ENCODE assay signal across 8 mouse cellular contexts in genomic region chr5:31202933-31203332, GRCm38 (mm10). TPM values are rescaled to one million over a fixed set of nuclear protein-coding genes. Genes with fewer than 3 reads are reported as not detected.
DNase-seq lines count a peak whose midpoint lies in the region; ATAC-seq and TF ChIP-seq lines count a peak whose summit lies in the region.

No protein-coding gene starts in this region.

- intact Hi-C loops in heart, postnatal 36 days (cut with DNase I) = loop anchor here (2.0 kb wide), 1 partner anchor 18 kb away; the partner anchor contains the start of gene Ppm1g

- H3K4me1 ChIP-seq in E14TG2a.4 (replicated peaks; ENCODE audit: low read depth, low read length) = peaks cover 56% of the 10 kb centered on the region
- H3K4me1 ChIP-seq in forebrain, postnatal 0 days (ENCODE audit: insufficient read depth) = peaks cover 6% of the 10 kb centered on the region; the same call in 1 of the 2 replicates
- H3K4me1 ChIP-seq in liver, embryonic 16.5 days (ENCODE audit: control insufficient read depth, low read depth, low read length) = peaks cover 11% of the 10 kb centered on the region

- TF ChIP-seq CTCF in E14TG2a.4 (conservative IDR thresholded peaks at IDR 0.05; ENCODE audit: low read length) = no peak
- no peak for TF ChIP-seq CTCF in forebrain, postnatal 0 days (IDR thresholded peaks at IDR 0.05; ENCODE audit: low read depth)

- no peak for ATAC-seq in forebrain, postnatal 0 days
- ATAC-seq in liver, embryonic 16.5 days (ENCODE audit: low read depth) = no peak
- no peak for ATAC-seq in granulocyte monocyte progenitor cell, adult 5-6 weeks (replicated peaks; ENCODE audit: poor library complexity, severe bottlenecking)

- H3K4me3 ChIP-seq in E14TG2a.4 (replicated peaks; ENCODE audit: low read length) = peak overlapping the region; percentile 90
- H3K4me3 ChIP-seq in forebrain, postnatal 0 days (ENCODE audit: low read depth, low read length) = no peak overlapping the region; the same call in 1 of the 2 replicates
- H3K4me3 ChIP-seq in liver, embryonic 16.5 days (ENCODE audit: low read depth, low read length) = peak overlapping the region; percentile 85

- no peaks in the 10 kb centered on the region for H3K9me3 ChIP-seq in E14TG2a.4 (ENCODE audit: low read length)
- H3K9me3 ChIP-seq in forebrain, postnatal 0 days (ENCODE audit: low read length) = peaks cover 4% of the 10 kb centered on the region; the same call in 1 of the 2 replicates
- no peaks in the 10 kb centered on the region for H3K9me3 ChIP-seq in liver, embryonic 16.5 days (replicated peaks; ENCODE audit: control insufficient read depth, low read length)

- WGBS in forebrain, postnatal 0 days = 90% methylated on average over 7 of the region's 7 CpGs
- 81% methylated on average over 7 of the region's 7 CpGs for WGBS in liver, embryonic 16.5 days (ENCODE audit: insufficient replicate concordance)

- DNase-seq in heart, adult 11 months = peak; percentile 92
- no peak for DNase-seq in heart, postnatal 36 days
- DNase-seq in forebrain, postnatal 0 days = no peak
- DNase-seq in right cerebral cortex, adult 18-20 months = no peak
- DNase-seq in ovary, postnatal 36 days (ENCODE audit: low spot score) = no peak

- H3K9ac ChIP-seq in forebrain, postnatal 0 days = no peak overlapping the region
- H3K9ac ChIP-seq in liver, embryonic 16.5 days (ENCODE audit: low read depth, low read length) = no peak overlapping the region; the same call in 1 of the 2 replicates

- H3K4me2 ChIP-seq in forebrain, postnatal 0 days (ENCODE audit: low read depth) = peak overlapping the region; percentile 62
- peak overlapping the region; percentile 87 for H3K4me2 ChIP-seq in liver, embryonic 16.5 days (ENCODE audit: low read depth, low read length)

- peak overlapping the region; percentile 79; the same call in 1 of the 2 replicates for H3K27ac ChIP-seq in forebrain, postnatal 0 days (ENCODE audit: low read depth, low read length)
- H3K27ac ChIP-seq in liver, embryonic 16.5 days (ENCODE audit: low read length) = peak overlapping the region; percentile 79

- H3K27me3 ChIP-seq in E14TG2a.4 (ENCODE audit: insufficient read depth, low read length) = no peaks in the 10 kb centered on the region
- no peaks in the 10 kb centered on the region for H3K27me3 ChIP-seq in forebrain, postnatal 0 days (ENCODE audit: insufficient read depth, low read length)
- H3K27me3 ChIP-seq in liver, embryonic 16.5 days (ENCODE audit: control insufficient read depth, insufficient read depth, low read depth, low read length) = no peaks in the 10 kb centered on the region

- peaks cover 86% of the 10 kb centered on the region for H3K36me3 ChIP-seq in E14TG2a.4 (ENCODE audit: insufficient read depth, low read length)
- peaks cover 75% of the 10 kb centered on the region for H3K36me3 ChIP-seq in forebrain, postnatal 0 days (ENCODE audit: insufficient read depth)
- peaks cover 63% of the 10 kb centered on the region for H3K36me3 ChIP-seq in liver, embryonic 16.5 days (ENCODE audit: control insufficient read depth, insufficient read depth)

RNA-seq across cellular contexts. Expression of gene Zfp513, which starts 0.8 kb away (rescaled TPM):
- 10 to 100 TPM in 1 of 2 experiments, 1 to 10 TPM in 1; 7.9 to 10.3 TPM for total RNA-seq in heart, postnatal 36 days (2021)
- 6.7 and 10.9 TPM in 2 replicates for total RNA-seq in forebrain, postnatal 0 days (2014; rRNA removed)
- 10.8 and 11.8 TPM in 2 replicates for polyA plus RNA-seq in forebrain, postnatal 0 days (2015; fragmentation: Nextera tagmentation; extraction: Ambion mirVana)
- 1.8 and 2.6 TPM in 2 replicates for polyA plus RNA-seq in liver, embryonic 16.5 days (2015; fragmentation: Nextera tagmentation; extraction: Ambion mirVana)
- total RNA-seq in granulocyte monocyte progenitor cell, adult 5-6 weeks (2014; fragmentation: Nextera tagmentation) = 10.6 and 15.4 TPM in 2 replicates
- 5.9 and 6.9 TPM in 2 replicates for total RNA-seq in granulocyte monocyte progenitor cell, adult 5-6 weeks (2017)

RNA-seq across cellular contexts. Expression of gene Eif2b4, which starts 9.7 kb away (rescaled TPM):
- total RNA-seq in heart, postnatal 36 days (2021) = 10 to 100 TPM; 49.7 to 55.9 TPM
- total RNA-seq in forebrain, postnatal 0 days (2014; rRNA removed) = 45.3 and 70.8 TPM in 2 replicates
- 76.6 and 95.3 TPM in 2 replicates for polyA plus RNA-seq in forebrain, postnatal 0 days (2015; fragmentation: Nextera tagmentation; extraction: Ambion mirVana)
- polyA plus RNA-seq in liver, embryonic 16.5 days (2015; fragmentation: Nextera tagmentation; extraction: Ambion mirVana) = 38.5 and 42.2 TPM in 2 replicates
- 68.3 and 91.6 TPM in 2 replicates for total RNA-seq in granulocyte monocyte progenitor cell, adult 5-6 weeks (2014; fragmentation: Nextera tagmentation)
- 50.0 and 65.6 TPM in 2 replicates for total RNA-seq in granulocyte monocyte progenitor cell, adult 5-6 weeks (2017)

RNA-seq across cellular contexts. Expression of gene Snx17, which starts 9.9 kb away (rescaled TPM):
- 10 to 100 TPM; 61.8 to 64.6 TPM for total RNA-seq in heart, postnatal 36 days (2021)
- 91.6 and 104 TPM in 2 replicates for total RNA-seq in forebrain, postnatal 0 days (2014; rRNA removed)
- 96.9 and 108 TPM in 2 replicates for polyA plus RNA-seq in forebrain, postnatal 0 days (2015; fragmentation: Nextera tagmentation; extraction: Ambion mirVana)
- 36.0 and 36.8 TPM in 2 replicates for polyA plus RNA-seq in liver, embryonic 16.5 days (2015; fragmentation: Nextera tagmentation; extraction: Ambion mirVana)
- 53.3 and 65.5 TPM in 2 replicates for total RNA-seq in granulocyte monocyte progenitor cell, adult 5-6 weeks (2014; fragmentation: Nextera tagmentation)
- 36.5 and 58.9 TPM in 2 replicates for total RNA-seq in granulocyte monocyte progenitor cell, adult 5-6 weeks (2017)

RNA-seq across cellular contexts. Expression of gene Ppm1g, which starts 17.6 kb away (rescaled TPM):
- 10 to 100 TPM; 50.3 to 58.7 TPM for total RNA-seq in heart, postnatal 36 days (2021)
- total RNA-seq in forebrain, postnatal 0 days (2014; rRNA removed) = 93.4 and 102 TPM in 2 replicates
- 156 and 175 TPM in 2 replicates for polyA plus RNA-seq in forebrain, postnatal 0 days (2015; fragmentation: Nextera tagmentation; extraction: Ambion mirVana)
- polyA plus RNA-seq in liver, embryonic 16.5 days (2015; fragmentation: Nextera tagmentation; extraction: Ambion mirVana) = 90.8 and 97.8 TPM in 2 replicates
- total RNA-seq in granulocyte monocyte progenitor cell, adult 5-6 weeks (2014; fragmentation: Nextera tagmentation) = 155 and 167 TPM in 2 replicates
- total RNA-seq in granulocyte monocyte progenitor cell, adult 5-6 weeks (2017) = 175 and 201 TPM in 2 replicates

RNA-seq across cellular contexts. Expression of gene Gtf3c2, which starts 23.0 kb away (rescaled TPM):
- 10 to 100 TPM; 31.0 to 31.4 TPM for total RNA-seq in heart, postnatal 36 days (2021)
- 36.8 and 49.8 TPM in 2 replicates for total RNA-seq in forebrain, postnatal 0 days (2014; rRNA removed)
- polyA plus RNA-seq in forebrain, postnatal 0 days (2015; fragmentation: Nextera tagmentation; extraction: Ambion mirVana) = 36.2 and 52.9 TPM in 2 replicates
- 29.3 and 32.2 TPM in 2 replicates for polyA plus RNA-seq in liver, embryonic 16.5 days (2015; fragmentation: Nextera tagmentation; extraction: Ambion mirVana)
- 94.6 and 100 TPM in 2 replicates for total RNA-seq in granulocyte monocyte progenitor cell, adult 5-6 weeks (2014; fragmentation: Nextera tagmentation)
- 52.0 and 59.8 TPM in 2 replicates for total RNA-seq in granulocyte monocyte progenitor cell, adult 5-6 weeks (2017)
